Mouse (Mus musculus) cerebellum, postnatal 10 days (tissue): ENCODE measurements around the gene Msrb2.

Experiments
- DNase-seq, 2 experiments: peaks; one replicate each; pipeline ENCODE4 v3.0.0; 2021; ENCODE audit warnings: mixed read lengths in 2 of 2

The Msrb2 gene

DNA sequence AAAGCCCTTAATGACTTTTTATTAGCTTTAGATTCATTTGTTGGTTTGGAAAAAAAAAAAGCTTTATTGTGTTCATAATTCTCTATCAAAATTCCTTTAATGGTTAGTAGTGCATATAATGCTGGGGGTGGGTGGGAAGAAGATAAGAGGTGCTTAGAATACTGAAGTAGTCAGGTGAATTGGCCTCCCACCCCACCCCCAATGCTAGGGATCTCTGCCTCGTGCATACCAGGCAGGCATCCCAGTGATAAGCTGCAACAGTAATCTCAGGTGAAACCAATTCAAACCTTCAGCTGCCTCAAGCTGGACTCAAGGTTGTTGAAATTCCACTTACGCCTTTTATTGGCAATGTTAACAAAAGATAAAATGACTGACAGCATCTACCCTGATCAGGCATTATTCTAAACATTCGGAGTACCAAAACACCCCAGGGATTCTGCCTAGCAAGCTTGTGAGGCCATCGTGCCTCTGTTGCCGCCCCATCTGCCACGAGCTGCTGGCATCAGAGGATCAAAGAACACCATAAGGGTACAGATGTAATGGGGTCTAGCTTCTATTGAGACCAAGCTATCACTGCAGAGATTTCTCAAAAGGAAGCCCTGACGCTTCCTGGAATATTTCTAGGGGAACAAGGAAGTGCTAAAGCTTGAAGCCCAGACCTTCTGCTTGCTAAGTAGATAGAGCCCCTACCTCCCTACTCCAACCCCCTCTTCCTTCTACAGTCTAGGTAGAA is 19.3 kb downstream of the Msrb2 start:
- DNase-seq = no peak

DNA sequence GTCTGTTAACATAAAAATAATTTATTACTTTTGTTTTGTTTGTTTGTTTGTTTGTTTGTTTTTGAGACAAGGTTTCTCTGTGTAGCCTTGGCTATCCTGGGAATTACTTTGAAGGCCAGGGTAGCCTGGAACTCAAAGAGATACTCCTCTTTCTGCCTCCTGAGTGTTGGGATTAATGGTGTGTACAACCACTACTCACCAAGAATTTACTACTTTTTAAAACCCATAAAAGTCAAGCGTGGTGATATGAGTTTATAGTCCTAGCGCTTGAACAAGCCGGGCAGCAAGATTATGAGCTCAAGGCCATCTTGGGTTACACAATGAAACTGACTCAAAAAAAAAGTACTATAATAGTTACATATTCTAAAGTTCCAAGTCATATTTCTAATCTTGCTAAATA is 20.4 kb downstream of the Msrb2 start:
- DNase-seq = no peak

DNA sequence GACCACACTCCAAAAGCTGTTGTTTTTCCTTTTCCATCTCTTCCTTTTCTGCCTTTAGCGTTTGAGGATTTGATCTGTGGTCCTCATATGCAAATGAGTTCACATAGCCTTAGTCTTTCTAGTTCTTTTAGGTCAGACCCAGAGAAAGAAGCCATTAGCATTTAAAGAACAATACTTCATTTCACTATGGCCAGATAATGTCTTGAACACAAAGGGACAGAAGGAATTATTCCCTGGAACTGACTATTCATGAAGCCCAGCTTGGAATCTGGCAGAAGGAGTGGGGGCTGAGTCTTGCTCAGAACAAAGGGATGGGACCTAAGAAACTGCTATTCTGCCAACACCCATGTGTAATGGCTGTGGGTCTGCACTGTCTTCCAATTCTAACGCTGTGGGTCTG is 21.6 kb downstream of the Msrb2 start:
- DNase-seq = no peak

DNA sequence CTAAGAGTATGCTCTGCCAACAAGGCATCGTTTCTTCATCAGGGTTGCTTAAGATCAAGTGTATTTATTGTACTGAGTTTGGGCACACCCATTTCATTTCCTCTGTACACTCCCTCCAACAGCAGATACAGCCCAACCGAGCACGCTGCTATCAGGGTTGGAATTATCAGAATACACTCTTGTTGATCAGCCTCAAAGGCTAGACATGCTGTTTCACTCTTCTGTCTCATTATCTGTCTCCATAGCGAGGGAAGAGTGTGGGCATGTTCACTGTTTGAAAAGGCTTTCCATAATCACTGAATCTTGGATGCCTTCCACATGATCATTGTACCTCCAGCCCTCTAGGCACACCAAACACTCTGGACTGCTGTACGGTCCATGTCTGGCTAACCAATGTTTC is 34.2 kb downstream of the Msrb2 start:
- no peak for DNase-seq

DNA sequence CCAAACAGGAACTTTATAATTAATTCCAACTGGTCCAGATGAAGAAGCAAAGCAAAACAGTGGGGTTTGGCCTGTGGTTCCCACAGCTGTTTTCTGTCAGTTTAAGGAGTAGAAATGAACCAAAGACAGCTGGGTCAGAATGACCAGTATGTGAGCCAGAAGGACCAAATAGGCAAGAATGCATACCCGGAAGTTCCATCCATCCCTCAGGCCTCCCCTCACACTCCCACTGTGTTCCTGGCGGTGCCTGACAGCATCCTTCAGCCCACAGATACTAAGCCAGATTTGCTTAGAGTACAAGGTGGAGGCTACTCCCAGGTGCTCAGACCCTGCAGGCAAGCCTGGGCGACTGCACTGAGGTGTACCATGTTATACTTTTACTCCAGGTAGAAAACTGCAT is 35.3 kb downstream of the Msrb2 start:
- DNase-seq = no peak

DNA sequence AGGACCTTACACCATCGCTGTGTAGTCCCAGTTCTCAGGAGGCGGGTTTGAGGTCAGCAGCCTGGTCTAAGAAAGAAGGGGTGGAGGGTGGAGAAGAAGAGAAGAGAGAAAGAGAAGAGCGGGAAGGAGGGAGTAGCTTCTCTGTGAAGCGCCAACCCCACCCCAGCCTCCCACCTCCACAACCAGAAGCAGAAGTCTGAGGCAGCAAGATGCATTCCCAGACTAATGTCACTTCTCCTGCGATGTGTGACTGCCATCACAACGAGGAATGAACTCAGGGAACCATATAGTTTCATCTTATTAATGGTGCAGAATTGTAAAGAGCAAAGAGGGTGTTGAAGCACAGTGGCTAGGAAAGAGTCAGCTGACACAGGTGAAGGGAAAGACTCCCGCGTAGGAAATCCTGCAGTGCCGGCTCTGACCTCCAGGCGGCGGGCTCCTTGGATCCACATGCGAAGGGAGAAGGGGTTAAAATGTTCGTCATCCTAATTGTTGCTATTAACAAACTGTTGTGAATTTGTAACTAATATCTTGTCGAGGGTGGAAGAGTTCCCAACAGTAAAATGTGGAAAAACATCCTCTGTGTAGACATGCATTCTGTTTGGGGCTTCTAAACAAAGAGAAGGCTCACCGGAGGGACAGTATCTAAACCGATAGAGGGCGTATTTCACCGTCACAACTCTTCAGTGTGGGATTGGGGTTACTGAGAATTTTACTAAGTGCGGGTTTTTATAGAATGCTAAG is 43.2 kb downstream of the Msrb2 start:
- peak; percentile 89 to 93 for DNase-seq

DNA sequence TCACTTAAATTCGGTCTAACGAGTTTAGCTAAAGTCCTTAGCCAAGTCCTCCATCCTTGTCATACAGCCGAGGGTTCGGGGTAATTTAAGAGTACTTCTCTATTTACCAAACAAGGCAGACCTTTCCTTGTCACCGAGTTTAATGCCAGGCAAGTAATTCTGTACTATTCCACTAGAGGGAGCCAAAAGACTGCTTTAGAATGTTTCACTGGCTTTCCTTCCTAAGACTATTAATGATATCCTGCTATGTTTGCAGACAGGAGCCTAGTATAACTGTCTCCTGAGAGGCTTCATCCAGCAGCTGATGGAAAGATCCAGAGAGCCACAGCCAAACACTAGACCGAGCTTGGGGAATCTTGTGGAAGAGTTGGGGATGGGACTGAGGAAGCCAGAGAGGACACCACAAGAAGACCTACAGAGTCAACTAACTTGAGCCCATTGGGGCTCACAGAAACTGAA is 43.9 kb downstream of the Msrb2 start:
- DNase-seq = peak; percentile 69 to 89

DNA sequence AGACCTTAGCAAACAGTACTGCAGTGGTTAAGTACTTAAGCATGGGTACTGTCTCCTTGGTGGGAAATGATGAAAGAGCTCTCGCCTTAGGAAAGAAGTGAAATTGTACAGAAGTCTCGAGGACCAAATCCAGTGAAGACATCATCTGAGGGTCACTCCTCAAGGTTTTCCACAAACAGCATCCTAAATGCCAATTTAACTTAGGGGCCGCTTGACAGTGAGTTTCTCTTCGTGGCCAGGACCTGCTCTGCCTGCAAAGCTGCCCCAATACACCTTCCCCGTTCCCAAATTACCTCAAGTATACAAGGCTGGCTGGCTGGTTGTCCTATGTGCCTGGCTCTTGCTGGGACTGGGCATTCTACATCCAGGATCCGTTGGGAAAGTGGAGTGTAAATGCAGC is 44.8 kb downstream of the Msrb2 start:
- DNase-seq = no peak

DNA sequence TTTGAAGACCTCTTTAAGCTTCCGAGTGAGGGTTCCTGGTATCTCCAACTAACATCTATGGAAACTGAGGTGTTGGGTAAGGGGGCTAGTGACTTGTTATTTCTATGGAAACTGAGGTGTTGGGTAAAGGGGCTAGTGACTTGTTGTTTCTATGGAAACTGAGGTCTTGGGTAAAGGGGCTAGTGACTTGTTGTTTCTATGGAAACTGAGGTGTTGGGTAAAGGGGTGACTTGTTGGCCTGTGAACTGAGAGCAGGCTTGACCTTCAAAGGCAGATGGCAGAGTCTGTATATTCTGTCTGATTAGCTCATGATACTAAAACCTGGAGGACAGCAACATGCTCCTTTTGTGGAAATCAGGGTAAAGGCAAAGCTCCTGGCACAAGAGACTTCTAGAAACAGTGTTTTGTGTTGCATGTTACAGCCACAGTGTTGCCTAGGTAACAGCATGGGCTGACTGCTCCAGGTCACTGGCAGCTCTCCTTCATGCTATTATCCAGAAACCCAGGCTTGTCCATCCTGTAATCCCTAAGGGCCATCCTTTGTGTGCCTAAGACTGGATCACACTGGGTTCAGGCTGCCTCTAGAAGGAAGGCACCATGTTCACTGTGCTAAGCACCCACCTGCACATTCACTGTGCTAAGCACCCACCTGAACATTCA is 48.6 kb downstream of the Msrb2 start:
- DNase-seq = no peak

DNA sequence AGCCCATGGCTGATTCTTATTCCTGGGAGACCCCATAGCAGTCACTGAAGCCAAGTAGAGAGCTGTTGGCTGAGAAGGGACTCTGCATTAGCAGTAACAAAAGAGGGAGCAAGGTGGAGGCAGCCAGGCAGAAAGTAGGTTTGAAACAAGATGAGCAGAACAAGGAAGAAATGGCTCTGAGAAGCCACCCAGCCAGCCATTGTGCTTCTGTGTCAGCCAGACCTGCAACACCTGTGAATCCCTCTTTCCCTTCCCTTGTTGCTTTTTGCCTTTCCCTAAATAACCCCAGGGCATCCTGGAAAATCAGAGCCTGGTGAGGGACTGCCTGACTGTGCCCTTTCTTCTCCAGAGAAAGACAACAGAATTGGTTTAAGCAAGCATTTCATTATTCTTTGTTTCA is 51.0 kb downstream of the Msrb2 start:
- DNase-seq = no peak

DNA sequence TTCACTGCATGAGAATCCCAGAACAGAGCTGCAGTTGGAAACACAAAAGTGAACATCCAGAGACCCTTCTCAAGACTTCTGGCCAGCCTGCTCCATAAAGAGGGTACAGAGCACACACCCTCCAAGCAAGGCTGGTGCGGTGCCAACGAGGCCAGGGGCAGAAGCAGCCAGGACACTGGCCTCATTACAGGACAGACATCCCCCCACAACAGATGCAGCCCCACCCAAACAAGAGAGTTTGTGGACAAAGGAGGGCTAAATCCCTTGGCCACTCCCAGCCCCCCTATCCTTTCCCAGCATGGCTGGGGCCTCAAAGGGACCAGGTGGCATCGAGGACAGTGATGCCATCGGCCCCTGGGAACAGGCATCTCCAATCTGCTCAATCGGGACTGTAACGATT is 51.8 kb downstream of the Msrb2 start:
- peak; percentile 33 to 48 for DNase-seq

DNA sequence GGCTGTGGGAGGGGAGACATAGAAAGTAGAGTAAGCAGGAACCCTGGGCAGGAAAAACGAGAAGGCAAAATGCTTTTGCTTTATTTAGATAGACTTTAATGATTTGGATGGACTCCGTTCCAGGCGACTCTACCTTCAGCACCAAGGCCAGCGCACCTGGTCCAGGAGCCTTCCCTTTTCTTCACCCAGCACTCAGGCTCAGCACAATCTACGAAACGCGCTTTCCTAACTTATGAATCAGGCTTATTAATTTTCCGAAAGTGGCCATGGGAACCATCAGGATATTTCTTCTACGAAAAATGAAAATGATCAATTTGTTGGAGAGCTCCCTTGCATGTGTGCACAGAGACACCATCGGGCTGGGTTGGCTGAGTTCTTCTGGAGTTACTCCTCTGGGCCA is 57.8 kb downstream of the Msrb2 start:
- no peak for DNase-seq

DNA sequence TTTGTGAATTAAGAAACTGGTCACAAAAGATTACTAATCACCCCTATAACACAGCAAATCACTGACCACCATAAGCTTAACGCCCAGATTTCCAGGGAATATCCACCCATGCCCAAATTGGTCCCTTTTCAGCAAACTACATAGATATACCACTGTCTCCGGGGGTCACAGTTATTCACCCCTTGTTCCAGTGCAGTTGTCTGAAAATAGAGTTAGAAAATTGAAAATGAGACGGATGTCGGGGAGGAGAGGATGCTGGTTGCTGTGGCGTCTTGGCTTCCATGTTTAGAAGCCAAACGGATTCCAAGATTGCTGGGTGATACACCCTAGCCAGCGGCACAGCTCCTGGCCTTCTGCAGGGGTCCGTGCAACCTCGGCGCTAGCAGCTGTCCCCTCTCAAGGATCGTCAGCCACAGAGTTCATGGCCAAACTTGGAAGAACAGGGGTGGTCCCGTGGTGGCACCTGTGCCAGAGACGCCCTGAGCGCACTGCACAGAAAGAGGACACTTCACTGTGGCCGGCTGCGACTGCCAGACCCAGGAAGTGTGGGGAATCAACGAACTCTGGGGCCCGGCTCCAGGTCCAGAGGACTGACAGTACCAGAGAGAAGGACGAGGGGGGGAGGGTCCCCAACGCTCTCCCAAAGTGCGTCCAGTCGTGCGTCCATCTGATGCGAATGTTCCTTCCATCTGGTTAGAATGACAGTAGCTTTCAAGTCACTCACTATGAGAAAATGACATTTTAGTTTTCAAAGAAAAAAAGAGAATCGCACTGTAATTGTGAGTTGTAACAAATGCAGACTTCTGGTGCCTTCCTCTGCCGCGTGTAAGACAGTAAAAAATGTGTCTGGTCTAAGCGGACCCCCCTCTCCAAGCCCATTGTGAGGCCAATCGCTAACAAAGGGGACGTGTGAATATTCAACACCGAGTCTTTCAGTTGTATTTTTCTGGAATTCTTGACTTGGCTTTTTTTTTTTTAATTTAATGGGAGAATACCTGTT is 58.8 kb downstream of the Msrb2 start:
- DNase-seq = peak; percentile 44 to 56

DNA sequence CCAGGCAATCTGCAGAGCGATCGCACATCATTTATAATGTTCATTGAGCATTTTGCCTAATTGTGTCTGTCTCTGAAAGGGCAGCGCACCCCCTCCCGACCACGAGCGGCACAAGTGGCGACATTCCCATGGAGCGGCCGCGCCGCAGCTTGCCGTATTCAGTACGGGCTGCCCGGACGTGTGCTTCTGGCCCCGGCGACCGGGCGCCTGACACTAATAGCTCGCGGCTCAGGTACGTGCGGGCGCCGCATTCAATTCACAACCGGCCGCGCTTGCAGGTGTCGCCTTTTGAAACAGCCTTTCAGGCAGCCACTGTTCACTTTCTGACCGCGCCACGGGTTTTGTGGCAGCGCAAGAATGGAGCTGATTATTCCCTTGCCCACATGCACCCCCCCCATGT is 59.5 kb downstream of the Msrb2 start:
- DNase-seq = peak; percentile 55 to 60

DNA sequence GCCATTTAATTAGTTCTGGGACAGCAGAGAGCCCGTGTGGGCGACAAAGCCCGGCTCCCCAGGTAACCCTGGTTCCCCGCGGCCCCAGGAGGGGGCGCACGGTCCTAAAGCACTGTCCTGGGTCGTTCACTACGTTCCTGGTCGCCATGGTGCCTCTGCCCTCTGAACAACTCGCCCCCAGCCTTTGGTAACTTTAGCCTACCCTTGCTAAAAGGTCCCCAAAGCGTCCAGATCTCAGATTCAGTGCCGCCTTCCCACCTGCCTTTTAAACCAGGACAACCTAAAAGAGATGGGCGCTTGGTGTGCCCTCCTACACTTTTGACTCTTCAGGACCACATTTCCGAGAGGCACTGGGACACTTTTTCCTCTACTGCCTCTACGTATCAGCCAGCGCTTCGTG is 59.9 kb downstream of the Msrb2 start:
- peak; percentile 47 to 62 for DNase-seq

DNA sequence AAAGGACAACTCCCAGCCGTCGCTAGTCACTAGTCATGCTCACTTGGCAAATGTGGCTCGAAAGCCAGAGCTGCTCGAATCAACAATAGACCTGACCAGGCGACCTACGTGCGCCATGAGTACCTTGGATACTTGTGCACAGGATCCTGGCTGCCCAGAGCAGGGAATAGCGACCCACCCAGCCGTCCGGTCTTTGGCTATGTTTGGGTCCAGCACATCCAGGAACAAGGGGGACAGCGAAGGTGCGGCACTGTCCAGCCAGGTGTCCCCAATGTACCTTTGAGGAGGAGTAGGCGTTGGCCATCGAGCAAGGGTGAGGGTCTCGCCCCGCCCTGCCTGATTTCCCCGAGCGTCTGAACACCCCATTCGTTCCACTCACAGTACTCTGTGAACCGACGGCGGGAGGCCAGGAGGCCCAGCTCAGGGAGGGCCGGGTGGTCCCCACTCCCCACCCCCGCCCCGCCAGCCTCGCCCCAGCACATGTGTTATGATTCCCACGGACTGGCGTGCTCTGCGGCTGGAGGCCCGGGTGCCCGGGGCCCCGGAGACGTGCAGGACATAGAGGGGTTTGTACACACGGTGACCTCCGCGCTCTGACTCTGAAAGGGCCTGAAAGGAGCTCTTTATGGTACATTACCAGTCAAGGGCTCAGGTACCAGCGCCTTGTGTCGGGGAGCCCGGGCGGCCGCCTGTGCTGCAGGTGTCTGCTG is 60.5 kb downstream of the Msrb2 start:
- DNase-seq = no peak

DNA sequence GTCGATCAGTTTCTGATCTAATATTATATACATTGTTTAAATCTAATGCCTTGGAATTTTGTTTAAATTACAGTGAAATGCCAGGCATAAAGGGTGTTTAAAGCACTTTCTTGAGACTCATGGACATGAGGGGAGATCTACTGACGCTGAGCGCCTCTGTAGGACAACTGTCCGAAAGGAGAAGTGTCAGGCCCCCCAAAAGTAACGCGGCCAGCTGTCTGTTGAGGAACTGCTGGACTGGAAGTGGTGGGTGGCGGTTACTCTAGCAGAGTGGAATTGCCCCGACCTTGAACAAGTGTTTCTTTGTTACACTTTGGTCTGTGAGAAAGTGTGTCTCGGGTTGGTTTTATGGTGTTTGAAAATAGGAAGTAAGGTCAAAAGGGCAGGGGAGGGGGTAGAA is 73.1 kb downstream of the Msrb2 start:
- no peak for DNase-seq
